Mouse (Mus musculus) stomach, postnatal 0 days (tissue): Measurements from ENCODE around the gene Olfr806.

ENCODE experiments used
- CTCF ChIP-seq: IDR thresholded peaks from 2 replicates; pipeline ENCODE4 v1.5.1; 2016; ENCODE audit warnings: antibody characterized with exemption, low read depth, mild to moderate bottlenecking, moderate library complexity
- EP300 ChIP-seq: optimal IDR thresholded peaks from 2 replicates; pipeline ENCODE3; 2016; ENCODE audit warnings: antibody characterized with exemption

- TF ChIP-seq CTCF (no peak), EP300 (no peak)
These were observed 16.0 kb upstream of the Olfr806 start, which contains the start of gene Olfr807 for GRCm38 (mm10) chr10:129757693-129758092.
